Mouse (Mus musculus): ENCODE measurements around the gene Fbxl8. TPM values are rescaled to one million over a fixed set of nuclear protein-coding genes. Genes with fewer than 3 reads are reported as not detected.
"Not testable (repeated sequence)": the region's sequence is repeated elsewhere in the genome, so short reads cannot be mapped to it uniquely, and the experiment has no call there.

The Fbxl8 gene
- 1.4 TPM in 2 replicates for polyA plus RNA-seq (2015; fragmentation: Nextera tagmentation; extraction: Ambion mirVana)

DNA sequence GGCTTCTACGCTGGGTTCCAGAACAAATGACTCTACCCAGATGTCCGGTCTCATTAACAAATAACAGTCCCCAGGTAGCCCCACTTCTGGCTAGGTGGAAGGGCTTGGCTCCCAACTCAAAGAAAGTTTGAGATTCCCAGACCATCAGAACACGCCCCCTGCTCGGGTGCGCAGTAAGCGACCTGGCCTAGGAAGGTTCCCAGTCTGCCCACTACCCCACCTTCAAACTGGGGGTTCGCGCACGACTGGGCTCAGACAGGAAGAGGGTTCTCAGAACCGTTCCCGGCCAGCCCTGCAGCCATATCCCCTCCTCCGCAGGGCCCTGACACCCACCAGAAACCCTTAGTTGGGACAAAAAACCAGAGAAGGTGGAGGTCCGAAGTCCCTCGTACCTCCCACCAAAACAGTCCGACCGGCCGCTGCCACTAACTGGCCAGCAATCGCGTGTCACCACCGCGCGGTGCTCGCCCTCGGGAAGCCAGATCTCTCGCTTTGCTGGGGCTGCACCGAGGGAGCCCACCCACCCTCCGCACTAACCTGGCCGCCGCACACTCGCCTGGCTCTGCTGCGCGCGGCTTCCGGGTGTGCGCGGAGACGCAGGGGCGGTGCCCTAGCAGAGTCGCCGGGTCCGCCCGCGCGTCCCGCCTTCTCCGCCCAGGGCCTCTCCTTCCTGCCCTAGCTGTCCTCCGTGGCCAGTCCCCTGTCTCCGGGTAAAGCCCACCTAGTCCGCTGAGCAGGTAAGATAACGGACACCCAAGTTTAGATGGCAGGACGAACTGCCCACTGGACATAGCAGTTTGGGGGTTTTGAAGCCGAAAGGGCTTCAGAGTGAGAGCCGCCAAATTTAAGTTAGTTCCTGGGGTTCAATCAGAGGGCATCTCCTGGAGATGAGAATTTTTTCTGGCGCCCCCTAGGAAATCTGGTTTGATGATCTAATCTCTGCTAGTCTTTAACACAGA, at the start of gene Fbxl8, which contains the start of gene Tradd:
TSS of gene Fbxl8 (plus strand) at position 625 of the 959 bp plus-strand sequence.
TSS of gene Tradd (minus strand) at position 586 of the 959 bp plus-strand sequence.
- WGBS (ENCODE audit: insufficient replicate concordance), result 1% methylated on average over 54 of the region's 54 CpGs
- Histone ChIP-seq H3K27me3 (ENCODE audit: control insufficient read depth, insufficient read depth, low read depth, low read length) (peaks cover 47% of the 10 kb centered on the region), H3K4me3 (ENCODE audit: low read depth, low read length) (peak within 1 kb of the TSS; percentile 79), H3K4me1 (ENCODE audit: control insufficient read depth, low read depth, low read length) (peaks cover 38% of the 10 kb centered on the region), H3K4me2 (ENCODE audit: low read depth, low read length) (peak within 1 kb of the TSS; percentile 88), H3K9me3 (replicated peaks; ENCODE audit: control insufficient read depth, low read length) (no peaks in the 10 kb centered on the region), H3K9ac (ENCODE audit: low read depth, low read length) (peak within 1 kb of the TSS; percentile 84), H3K27ac (ENCODE audit: low read length) (no peak within 1 kb of the TSS), H3K36me3 (ENCODE audit: control insufficient read depth, insufficient read depth) (no peaks in the 10 kb centered on the region)
- peak; percentile 89 for ATAC-seq (ENCODE audit: low read depth)

DNA sequence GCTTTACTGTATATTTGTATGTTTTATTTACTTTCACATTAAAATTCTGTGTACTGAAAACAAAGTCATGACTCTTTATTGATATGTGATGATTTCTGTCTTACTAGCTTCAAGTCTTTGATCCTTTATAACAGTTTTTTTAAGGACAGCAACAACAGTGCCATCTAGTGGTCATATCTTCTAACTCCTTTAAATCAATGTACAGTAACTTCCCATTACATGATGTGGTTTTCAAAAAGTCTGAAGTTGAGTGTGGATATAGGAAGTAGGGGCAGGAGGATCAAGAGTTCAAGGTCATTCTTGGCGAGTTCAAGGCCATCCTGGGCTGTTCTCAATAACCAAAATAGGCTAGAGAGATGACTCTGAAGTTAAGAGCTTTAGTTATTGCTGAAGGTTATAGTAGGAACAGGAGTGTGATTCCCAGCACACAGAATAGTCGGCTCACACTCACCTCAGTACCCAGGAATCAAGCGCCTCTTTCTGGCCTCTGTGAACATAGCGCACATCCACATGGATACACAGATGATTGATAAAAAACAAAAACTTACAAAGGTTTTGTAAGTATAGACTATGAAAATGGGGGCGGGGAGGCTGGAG, 46.4 kb upstream of the Fbxl8 start:
- H3K27me3 ChIP-seq (ENCODE audit: control insufficient read depth, insufficient read depth, low read depth, low read length), result no peaks in the 10 kb centered on the region
- H3K4me2 ChIP-seq (ENCODE audit: low read depth, low read length), result no peak overlapping the region
- 57% methylated on average over 5 of the region's 5 CpGs for WGBS (ENCODE audit: insufficient replicate concordance)
- no peak overlapping the region for H3K9ac ChIP-seq (ENCODE audit: low read depth, low read length)
- no peak for ATAC-seq (ENCODE audit: low read depth)
- no peak overlapping the region for H3K4me3 ChIP-seq (ENCODE audit: low read depth, low read length)
- no peaks in the 10 kb centered on the region for H3K4me1 ChIP-seq (ENCODE audit: control insufficient read depth, low read depth, low read length)
- H3K27ac ChIP-seq (ENCODE audit: low read length), result no peak overlapping the region
- no peaks in the 10 kb centered on the region for H3K9me3 ChIP-seq (replicated peaks; ENCODE audit: control insufficient read depth, low read length)
- no peaks in the 10 kb centered on the region for H3K36me3 ChIP-seq (ENCODE audit: control insufficient read depth, insufficient read depth)

DNA sequence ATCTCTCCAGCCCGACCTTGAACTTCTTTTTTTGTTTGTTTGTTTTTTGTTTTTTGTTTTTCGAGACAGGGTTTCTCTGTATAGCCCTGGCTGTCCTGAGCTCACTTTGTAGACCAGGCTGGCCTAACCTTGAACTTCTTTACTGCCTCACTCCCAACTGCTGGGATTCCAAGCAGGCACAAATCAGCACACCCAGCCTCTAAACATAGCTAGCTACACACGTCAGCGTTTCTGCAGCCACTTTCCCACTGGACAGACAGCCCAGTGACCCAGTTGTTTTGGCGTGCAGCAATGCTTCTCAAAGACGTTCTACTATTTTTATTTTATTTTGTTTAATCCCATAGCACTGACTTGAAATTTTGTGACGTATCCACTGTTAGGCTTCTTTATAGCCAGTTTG, 40.6 kb upstream of the Fbxl8 start:
- no peak for ATAC-seq (ENCODE audit: low read depth)
- Histone ChIP-seq H3K27me3 (ENCODE audit: control insufficient read depth, insufficient read depth, low read depth, low read length) (no peaks in the 10 kb centered on the region), H3K4me3 (ENCODE audit: low read depth, low read length) (no peak overlapping the region), H3K36me3 (ENCODE audit: control insufficient read depth, insufficient read depth) (no peaks in the 10 kb centered on the region), H3K9me3 (replicated peaks; ENCODE audit: control insufficient read depth, low read length) (no peaks in the 10 kb centered on the region), H3K4me2 (ENCODE audit: low read depth, low read length) (no peak overlapping the region), H3K4me1 (ENCODE audit: control insufficient read depth, low read depth, low read length) (peaks cover 14% of the 10 kb centered on the region), H3K27ac (ENCODE audit: low read length) (no peak overlapping the region), H3K9ac (ENCODE audit: low read depth, low read length) (no peak overlapping the region; the same call in 1 of the 2 replicates)
- WGBS (ENCODE audit: insufficient replicate concordance), result 74% methylated on average over 7 of the region's 7 CpGs

DNA sequence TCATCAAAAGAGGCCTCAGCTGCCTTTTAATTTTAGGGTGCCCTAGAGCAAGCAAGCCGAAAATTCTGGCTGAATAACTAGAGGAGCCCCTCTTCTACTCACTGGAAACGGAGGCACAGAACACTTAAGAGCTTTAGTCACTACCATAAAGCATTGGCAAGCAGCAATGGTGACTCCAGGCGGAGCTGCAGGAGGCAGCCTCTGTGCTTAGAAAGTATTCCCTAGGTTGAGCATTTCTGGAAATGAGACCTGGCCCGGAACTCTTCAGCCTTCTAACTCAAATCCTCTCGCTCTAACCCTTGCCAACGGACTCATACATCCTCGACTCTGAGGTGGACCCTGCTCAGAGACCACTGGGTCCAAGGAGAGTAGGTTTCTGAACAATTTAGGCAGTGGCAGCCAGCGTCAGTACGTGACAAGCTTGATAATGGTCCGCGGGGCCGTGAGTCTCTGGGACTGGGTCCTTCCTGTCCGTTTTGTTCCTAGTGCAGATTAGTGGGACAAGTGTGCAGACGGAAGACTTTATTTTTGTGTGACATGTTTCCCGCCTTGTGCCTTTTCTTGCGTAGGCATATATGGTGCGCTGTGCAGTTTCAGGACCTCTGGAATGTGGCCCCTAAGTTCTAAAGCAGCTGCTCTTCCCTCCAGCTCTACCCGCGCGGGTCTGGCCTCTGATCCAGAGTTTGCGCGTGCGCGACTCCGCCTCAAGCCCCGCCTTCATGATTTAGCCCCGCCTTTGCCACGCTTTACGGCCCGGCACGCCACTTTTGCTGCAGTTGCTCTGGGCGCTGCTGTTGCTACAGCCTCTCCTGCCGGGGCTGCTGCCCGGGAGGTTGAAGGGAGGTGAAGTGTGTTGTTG, 39.8 kb upstream of the Fbxl8 start, which contains the start of gene D230025D16Rik:
TSS of gene D230025D16Rik (plus strand) at position 733 of the 859 bp plus-strand sequence.
- H3K36me3 ChIP-seq (ENCODE audit: control insufficient read depth, insufficient read depth), result no peaks in the 10 kb centered on the region
- H3K9ac ChIP-seq (ENCODE audit: low read depth, low read length), result peak within 1 kb of the TSS; percentile 96
- H3K9me3 ChIP-seq (replicated peaks; ENCODE audit: control insufficient read depth, low read length), result no peaks in the 10 kb centered on the region
- peak within 1 kb of the TSS; percentile 95 for H3K4me3 ChIP-seq (ENCODE audit: low read depth, low read length)
- peaks cover 14% of the 10 kb centered on the region for H3K4me1 ChIP-seq (ENCODE audit: control insufficient read depth, low read depth, low read length)
- peak within 1 kb of the TSS; percentile 94 for H3K27ac ChIP-seq (ENCODE audit: low read length)
- peak within 1 kb of the TSS; percentile 89 for H3K4me2 ChIP-seq (ENCODE audit: low read depth, low read length)
- ATAC-seq (ENCODE audit: low read depth), result peak; percentile 88
- 5% methylated on average over 34 of the region's 34 CpGs for WGBS (ENCODE audit: insufficient replicate concordance)
- H3K27me3 ChIP-seq (ENCODE audit: control insufficient read depth, insufficient read depth, low read depth, low read length), result no peaks in the 10 kb centered on the region

DNA sequence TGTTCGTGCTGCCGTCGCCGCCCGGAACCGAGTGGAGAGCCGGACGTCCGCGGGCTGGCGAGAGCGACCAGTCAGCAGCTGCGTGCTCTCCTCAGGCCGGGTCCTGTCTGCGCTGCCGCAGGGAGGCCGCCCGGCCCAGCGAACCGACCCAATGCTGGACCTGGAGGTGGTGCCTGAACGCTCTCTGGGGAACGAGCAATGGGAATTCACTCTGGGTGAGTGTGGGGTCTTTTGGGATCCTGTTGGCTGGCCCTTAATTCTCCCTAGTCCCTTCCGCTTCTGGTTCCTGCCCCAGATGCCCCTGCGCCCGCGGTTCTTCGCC, 39.2 kb upstream of the Fbxl8 start:
- no peak for ATAC-seq (ENCODE audit: low read depth)
- under 1% methylated on average over 27 of the region's 27 CpGs for WGBS (ENCODE audit: insufficient replicate concordance)
- Histone ChIP-seq H3K9me3 (replicated peaks; ENCODE audit: control insufficient read depth, low read length) (no peaks in the 10 kb centered on the region), H3K4me1 (ENCODE audit: control insufficient read depth, low read depth, low read length) (peaks cover 14% of the 10 kb centered on the region), H3K4me3 (ENCODE audit: low read depth, low read length) (peak overlapping the region; percentile 95), H3K27ac (ENCODE audit: low read length) (peak overlapping the region; percentile 94), H3K4me2 (ENCODE audit: low read depth, low read length) (peak overlapping the region; percentile 81), H3K9ac (ENCODE audit: low read depth, low read length) (peak overlapping the region; percentile 96), H3K36me3 (ENCODE audit: control insufficient read depth, insufficient read depth) (no peaks in the 10 kb centered on the region), H3K27me3 (ENCODE audit: control insufficient read depth, insufficient read depth, low read depth, low read length) (no peaks in the 10 kb centered on the region)

DNA sequence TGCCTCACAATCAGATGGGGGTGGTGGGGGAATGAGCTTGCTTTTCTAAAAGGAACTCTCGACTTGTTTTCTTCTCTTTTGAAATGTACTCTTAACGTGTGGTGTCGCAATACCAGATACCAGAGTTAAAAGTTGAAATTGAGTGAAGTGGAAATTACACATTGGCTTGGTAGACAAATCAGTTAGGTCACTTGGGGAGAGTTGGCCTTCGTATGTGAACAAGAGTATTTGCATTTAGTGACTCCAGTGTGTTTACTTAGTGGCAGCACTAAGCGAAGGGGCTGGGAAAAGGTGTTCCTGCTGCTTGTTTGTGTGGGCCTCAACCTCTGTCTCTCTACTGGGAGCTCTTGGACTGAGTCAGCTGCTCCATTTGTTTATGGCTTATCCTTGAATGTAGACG, 38.5 kb upstream of the Fbxl8 start:
- ATAC-seq (ENCODE audit: low read depth), result peak; percentile 20
- 11% methylated on average over 6 of the region's 6 CpGs for WGBS (ENCODE audit: insufficient replicate concordance)

DNA sequence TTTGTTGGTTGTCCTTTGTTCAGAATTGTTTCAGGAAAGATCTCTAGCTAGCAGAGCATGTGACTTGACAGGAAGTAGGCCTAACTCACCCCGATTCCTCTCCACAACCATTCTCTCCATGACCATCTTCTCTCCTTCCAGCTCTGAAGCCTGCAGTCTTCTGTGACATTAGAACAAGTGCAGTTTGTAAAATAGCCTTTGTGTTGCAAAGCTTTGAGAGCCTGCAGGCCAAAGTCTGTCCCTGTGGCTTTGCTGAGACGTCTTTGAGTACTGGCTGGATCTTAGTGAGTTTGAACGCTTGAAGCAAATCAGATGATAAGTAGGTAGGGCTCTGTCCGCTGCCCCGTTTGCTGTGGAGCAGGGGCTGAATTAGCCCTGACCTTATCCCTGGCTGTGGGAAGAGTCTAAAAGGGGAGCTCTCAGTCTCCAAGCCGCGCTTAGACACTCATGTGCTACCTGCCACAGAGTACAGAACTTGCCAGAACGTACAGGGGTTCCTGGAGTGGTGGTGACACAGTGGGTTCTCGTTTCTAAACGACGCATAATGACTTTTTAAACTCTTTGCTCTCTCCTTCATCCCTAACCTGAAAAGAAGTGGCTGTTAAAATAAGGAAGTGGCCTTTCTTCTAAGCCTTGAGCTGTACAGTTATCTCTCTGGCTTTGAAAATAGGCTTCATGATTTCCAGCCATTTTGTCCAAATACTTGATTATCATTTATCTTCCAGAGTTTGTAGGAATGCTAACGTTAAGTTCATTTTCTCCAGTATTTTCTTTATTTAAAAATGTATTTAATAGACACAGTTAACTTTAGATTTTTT, 32.7 kb upstream of the Fbxl8 start:
- no peak overlapping the region for H3K27ac ChIP-seq (ENCODE audit: low read length)

More for the DNA sequence above, 38.5 kb upstream of the Fbxl8 start:
- Histone ChIP-seq H3K4me1 (ENCODE audit: control insufficient read depth, low read depth, low read length) (peaks cover 14% of the 10 kb centered on the region), H3K9ac (ENCODE audit: low read depth, low read length) (peak overlapping the region; percentile 96), H3K4me3 (ENCODE audit: low read depth, low read length) (peak overlapping the region; percentile 95), H3K27me3 (ENCODE audit: control insufficient read depth, insufficient read depth, low read depth, low read length) (no peaks in the 10 kb centered on the region), H3K36me3 (ENCODE audit: control insufficient read depth, insufficient read depth) (no peaks in the 10 kb centered on the region), H3K9me3 (replicated peaks; ENCODE audit: control insufficient read depth, low read length) (no peaks in the 10 kb centered on the region), H3K4me2 (ENCODE audit: low read depth, low read length) (peak overlapping the region; percentile 81), H3K27ac (ENCODE audit: low read length) (peak overlapping the region; percentile 94)

DNA sequence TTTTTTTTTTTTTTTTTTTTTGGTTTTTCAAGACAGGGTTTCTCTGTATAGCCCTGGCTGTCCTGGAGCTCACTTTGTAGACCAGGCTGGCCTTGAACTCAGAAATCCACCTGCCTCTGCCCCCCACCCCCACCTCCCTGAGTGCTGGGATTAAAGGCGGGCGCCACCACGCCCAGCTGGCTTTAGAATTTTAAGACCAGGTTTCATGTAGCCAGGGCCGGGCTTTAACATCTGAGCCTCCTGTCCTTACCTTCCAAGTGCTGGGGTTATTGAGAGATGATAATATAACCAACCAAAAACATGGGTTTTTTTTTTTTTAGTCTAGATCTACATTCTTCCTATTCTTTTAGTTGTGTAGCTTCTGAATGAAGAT, 32.1 kb upstream of the Fbxl8 start:
- not testable (repeated sequence) for H3K27ac ChIP-seq (ENCODE audit: low read length); H3K9ac ChIP-seq (ENCODE audit: low read depth, low read length); ATAC-seq (ENCODE audit: low read depth); H3K27me3 ChIP-seq (ENCODE audit: control insufficient read depth, insufficient read depth, low read depth, low read length); H3K4me2 ChIP-seq (ENCODE audit: low read depth, low read length); H3K9me3 ChIP-seq (replicated peaks; ENCODE audit: control insufficient read depth, low read length); H3K36me3 ChIP-seq (ENCODE audit: control insufficient read depth, insufficient read depth); H3K4me3 ChIP-seq (ENCODE audit: low read depth, low read length)
- 73% methylated on average over 4 of the region's 4 CpGs for WGBS (ENCODE audit: insufficient replicate concordance)
- H3K4me1 ChIP-seq (ENCODE audit: control insufficient read depth, low read depth, low read length), result peaks cover 20% of the 10 kb centered on the region

More for the DNA sequence above, 32.7 kb upstream of the Fbxl8 start:
- 61% methylated on average over 12 of the region's 12 CpGs for WGBS (ENCODE audit: insufficient replicate concordance)
- H3K4me2 ChIP-seq (ENCODE audit: low read depth, low read length), result no peak overlapping the region
- no peak overlapping the region for H3K4me3 ChIP-seq (ENCODE audit: low read depth, low read length)
- ATAC-seq (ENCODE audit: low read depth), result no peak
- no peaks in the 10 kb centered on the region for H3K27me3 ChIP-seq (ENCODE audit: control insufficient read depth, insufficient read depth, low read depth, low read length)
- no peaks in the 10 kb centered on the region for H3K9me3 ChIP-seq (replicated peaks; ENCODE audit: control insufficient read depth, low read length)
- H3K9ac ChIP-seq (ENCODE audit: low read depth, low read length), result no peak overlapping the region
- peaks cover 20% of the 10 kb centered on the region for H3K4me1 ChIP-seq (ENCODE audit: control insufficient read depth, low read depth, low read length)
- peaks cover 9% of the 10 kb centered on the region; the same call in 1 of the 2 replicates for H3K36me3 ChIP-seq (ENCODE audit: control insufficient read depth, insufficient read depth)
